Mouse (Mus musculus) liver, embryonic 14.5 days (tissue): ENCODE measurements at regions not wholly inside any gene's neighbourhood (a gene's known extent, or its start where the extent isn't known, plus 50 kb on each side); places are given as distances from the start of the nearest gene placed in this dataset.

Experiments used
- CTCF ChIP-seq: IDR thresholded peaks from 2 replicates; pipeline ENCODE4 v1.5.1; 2016; ENCODE audit warnings: antibody characterized with exemption, low read depth, control low read depth
- EP300 ChIP-seq: IDR thresholded peaks from 2 replicates; pipeline ENCODE4 v1.6.1; 2016; ENCODE audit warnings: antibody characterized with exemption, low read depth

DNA sequence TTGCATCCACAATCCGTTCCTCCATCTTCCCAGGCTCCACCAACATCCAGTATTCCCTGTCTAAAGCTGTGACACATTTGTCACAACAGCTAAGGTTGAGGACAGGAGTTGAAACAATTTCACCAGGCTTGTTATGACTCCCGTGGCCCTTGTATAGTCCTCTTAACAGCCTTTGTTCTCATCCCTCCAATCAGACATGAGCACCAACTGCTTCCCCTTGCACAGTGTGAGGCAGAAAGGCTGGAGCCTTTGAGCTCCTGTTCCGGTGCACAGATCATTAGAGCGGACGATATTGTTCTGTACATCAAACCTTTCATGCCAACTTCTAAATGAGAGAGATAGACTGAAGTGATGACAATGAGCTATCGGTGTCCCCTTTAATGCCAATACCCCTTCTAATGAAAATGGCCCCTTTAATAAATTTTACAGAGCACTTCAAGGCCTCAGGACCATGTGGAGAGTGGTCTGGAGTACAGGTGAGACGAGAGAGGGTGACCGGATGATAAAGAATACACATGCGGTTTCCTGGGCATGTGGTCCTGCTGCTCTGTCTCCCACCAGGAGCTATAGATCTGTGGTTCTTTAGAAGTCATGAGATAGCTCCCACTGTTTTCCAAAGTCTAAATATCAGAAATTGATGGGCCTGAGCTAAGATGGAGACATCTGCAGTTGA is 161.8 kb upstream of the Tmco5 start:
- TF ChIP-seq EP300 (no peak), CTCF (no peak)
